Mouse (Mus musculus): ENCODE measurements at regions not wholly inside any gene's neighbourhood (a gene's known extent, or its start where the extent isn't known, plus 50 kb on each side); places are given as distances from the start of the nearest gene placed in this dataset.

GRCm38 (mm10) chr12:25455281-25455989, 358.5 kb upstream of the Id2 start:
- DNase-seq (ENCODE audit: low spot score) = no peak

GRCm38 (mm10) chr12:25453356-25453755, 356.4 kb upstream of the Id2 start:
- DNase-seq (ENCODE audit: low spot score) = no peak

GRCm38 (mm10) chr12:25451156-25451555, 354.2 kb upstream of the Id2 start:
- DNase-seq (ENCODE audit: low spot score) = no peak

- DNase-seq (ENCODE audit: low spot score) = no peak
These were observed 347.4 kb upstream of the Id2 start for GRCm38 (mm10) chr12:25444355-25444754.

GRCm38 (mm10) chr12:25439029-25439551, 342.1 kb upstream of the Id2 start:
- no peak for DNase-seq (ENCODE audit: low spot score)

- no peak for DNase-seq (ENCODE audit: low spot score)
These were observed 341.5 kb upstream of the Id2 start for GRCm38 (mm10) chr12:25438217-25439028.

- DNase-seq (ENCODE audit: low spot score) = no peak
These were observed 340.6 kb upstream of the Id2 start for GRCm38 (mm10) chr12:25437556-25437955.

- no peak for DNase-seq (ENCODE audit: low spot score)
These were observed 339.4 kb upstream of the Id2 start for GRCm38 (mm10) chr12:25436220-25436911.

- no peak for DNase-seq (ENCODE audit: low spot score)
These were observed 335.9 kb upstream of the Id2 start for GRCm38 (mm10) chr12:25432796-25433195.

GRCm38 (mm10) chr12:25430911-25431310, 334.0 kb upstream of the Id2 start:
- no peak for DNase-seq (ENCODE audit: low spot score)

- no peak for DNase-seq (ENCODE audit: low spot score)
These were observed 331.1 kb upstream of the Id2 start for GRCm38 (mm10) chr12:25427911-25428642.

GRCm38 (mm10) chr12:25417336-25417735, 320.4 kb upstream of the Id2 start:
- DNase-seq (ENCODE audit: low spot score) = no peak

GRCm38 (mm10) chr12:25416571-25416970, 319.6 kb upstream of the Id2 start:
- DNase-seq (ENCODE audit: low spot score) = no peak

- no peak for DNase-seq (ENCODE audit: low spot score)
These were observed 318.7 kb upstream of the Id2 start for GRCm38 (mm10) chr12:25415641-25416040.

- DNase-seq (ENCODE audit: low spot score) = no peak
These were observed 318.3 kb upstream of the Id2 start for GRCm38 (mm10) chr12:25415232-25415631.

GRCm38 (mm10) chr12:25407301-25407700, 310.4 kb upstream of the Id2 start:
- DNase-seq (ENCODE audit: low spot score) = no peak

- no peak for DNase-seq (ENCODE audit: low spot score)
These were observed 303.4 kb upstream of the Id2 start for GRCm38 (mm10) chr12:25400326-25400725.

GRCm38 (mm10) chr12:25398726-25399125, 301.8 kb upstream of the Id2 start:
- no peak for DNase-seq (ENCODE audit: low spot score)

GRCm38 (mm10) chr12:25394326-25394725, 297.4 kb upstream of the Id2 start:
- DNase-seq (ENCODE audit: low spot score) = no peak

- no peak for DNase-seq (ENCODE audit: low spot score)
These were observed 296.6 kb upstream of the Id2 start for GRCm38 (mm10) chr12:25393501-25393900.

- no peak for DNase-seq (ENCODE audit: low spot score)
These were observed 292.3 kb upstream of the Id2 start for GRCm38 (mm10) chr12:25389202-25389601.

- DNase-seq (ENCODE audit: low spot score) = no peak
These were observed 290.9 kb upstream of the Id2 start for GRCm38 (mm10) chr12:25387791-25388280.
